Mouse (Mus musculus) heart, adult 2 months (tissue): Measurements from ENCODE around the gene Itsn1. TPM values are rescaled to one million over a fixed set of nuclear protein-coding genes. Genes with fewer than 3 reads are reported as not detected.

Experiments
- DNase-seq, 2 experiments: peaks; one replicate each; pipeline ENCODE4 v3.0.0; 2021
- H3K27ac ChIP-seq: fragments of 200-600 bp; 2 replicates; pipeline ENCODE4 v1.8.1; 2022
- H3K27me3 ChIP-seq: fragments of 200-500 bp; 2 replicates; pipeline ENCODE4 v1.6.1; 2012; ENCODE audit warnings: mild to moderate bottlenecking, low read length, inconsistent platforms, mixed read lengths; ENCODE audit not compliant: control insufficient read depth, insufficient read depth
- H3K36me3 ChIP-seq: fragments of 200-500 bp; 2 replicates; pipeline ENCODE4 v1.6.1; 2012; ENCODE audit warnings: low read length, inconsistent platforms; ENCODE audit not compliant: control insufficient read depth, insufficient read depth
- H3K4me1 ChIP-seq: fragments of 200-500 bp; 2 replicates; pipeline ENCODE4 v1.6.1; 2011; ENCODE audit warnings: low read length; ENCODE audit not compliant: control insufficient read depth, insufficient read depth
- H3K4me3 ChIP-seq: fragments of 200-600 bp; 2 replicates; pipeline ENCODE4 v1.8.1; 2022
- H3K79me2 ChIP-seq: fragments of 200-500 bp; replicated peaks from 2 replicates; pipeline ENCODE4 v1.6.1; 2012; ENCODE audit warnings: mild to moderate bottlenecking, inconsistent platforms, low read length, moderate library complexity, mixed read lengths; ENCODE audit not compliant: control insufficient read depth, insufficient read depth
- H3K9ac ChIP-seq: fragments of 200-500 bp; 2 replicates; pipeline ENCODE4 v1.6.1; 2012; ENCODE audit warnings: low read depth, mild to moderate bottlenecking, control low read depth, inconsistent platforms, low read length, mixed read lengths
- CTCF ChIP-seq: fragments of 200-600 bp; IDR thresholded peaks from 2 replicates; pipeline ENCODE4 v1.8.1; 2022; ENCODE audit warnings: antibody characterized with exemption, mild to moderate bottlenecking, moderate library complexity
- EP300 ChIP-seq: fragments of 200-500 bp; IDR thresholded peaks from 2 replicates; pipeline ENCODE4 v1.6.1; 2011; ENCODE audit warnings: low read depth, low read length, control low read depth; ENCODE audit not compliant: insufficient read depth
- POLR2A ChIP-seq: fragments of 200-500 bp; IDR thresholded peaks from 2 replicates; pipeline ENCODE4 v1.6.1; 2011; ENCODE audit warnings: mild to moderate bottlenecking, low read depth, low read length, control low read depth; ENCODE audit not compliant: insufficient read depth
- WGBS: fragments of 180-500 bp; shearing (Covaris S2); methylation state at CpG from one replicate; pipeline ENCODE4 v1.1.7; 2018; 5-methylcytosine and 5-hydroxymethylcytosine counted together
- intact Hi-C: fragments of 180-260 bp; cut with DNase I; formaldehyde crosslinking; loops from one replicate; pipeline ENCODE4 v1.15.1; 2025
- polyA plus RNA-seq: library from polyadenylated mRNA; depleted of rRNA; stranded (reverse); fragments of >200 nt; gene quantifications from 2 replicates; pipeline ENCODE4 v1.2.3, GENCODE M21; 2012
- total RNA-seq, 2 experiments: library from RNA; stranded (reverse); gene quantifications; 2 replicates each; pipeline ENCODE4 v1.2.3; 2021

The Itsn1 gene
- total and polyA plus RNA-seq, 3 experiments = 35.8 to 46.7 (median 45.1) TPM

DNA sequence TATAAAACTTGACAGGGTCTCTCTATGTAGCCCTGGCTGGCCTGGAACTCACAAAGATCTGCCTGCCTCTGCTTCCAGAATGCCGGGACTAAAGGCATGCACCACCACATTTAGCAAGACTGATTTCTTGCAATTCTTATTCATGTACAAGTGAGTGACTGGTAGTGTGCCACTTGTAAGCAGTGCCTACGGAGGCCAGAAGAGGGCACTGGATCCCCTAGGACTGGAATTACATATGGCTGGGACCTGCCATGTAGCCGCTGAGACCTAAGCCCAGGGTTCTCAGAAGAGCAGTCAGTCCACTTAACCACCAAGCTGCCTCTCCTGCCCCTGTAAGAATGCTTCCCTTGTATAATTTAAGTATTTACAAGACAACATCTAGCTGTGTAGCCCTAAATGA, 4.8 kb upstream of the Itsn1 start:
- Histone ChIP-seq H3K4me3 (no peak overlapping the region), H3K4me1 (peaks cover 1% of the 10 kb centered on the region; the same call in 1 of the 2 replicates), H3K27ac (no peak overlapping the region), H3K27me3 (no peaks in the 10 kb centered on the region), H3K9ac (no peak overlapping the region), H3K79me2 (peaks cover 4% of the 10 kb centered on the region), H3K36me3 (no peaks in the 10 kb centered on the region)
- WGBS = 37% methylated on average over 3 of the region's 3 CpGs
- DNase-seq = peak; percentile 60 to 76
- TF ChIP-seq EP300 (peak; percentile 52; the same call in 1 of the 2 replicates), POLR2A (no peak), CTCF (peak; percentile 88)
- intact Hi-C loops = loop anchor here (1.0 to 2.0 kb wide), 2 partner anchors 163 to 194 kb away; no protein-coding TSS in a partner anchor

- DNase-seq = no peak
- H3K4me3 ChIP-seq = no peak overlapping the region
- TF ChIP-seq EP300 (no peak), CTCF (no peak), POLR2A (no peak)
- H3K79me2 ChIP-seq = peaks cover 4% of the 10 kb centered on the region
- H3K36me3 ChIP-seq = no peaks in the 10 kb centered on the region
- no peak overlapping the region for H3K9ac ChIP-seq
- peaks cover 5% of the 10 kb centered on the region; the same call in 1 of the 2 replicates for H3K4me1 ChIP-seq
- intact Hi-C loops = loop anchor here (5.0 kb wide), 2 partner anchors 205 to 575 kb away; partner anchors contain the start of gene Smim11
- 83% methylated on average over 15 of the region's 15 CpGs for WGBS
- no peaks in the 10 kb centered on the region for H3K27me3 ChIP-seq
- H3K27ac ChIP-seq = no peak overlapping the region; the same call in 1 of the 2 replicates
These were observed 1.6 kb upstream of the Itsn1 start for GRCm38 (mm10) chr16:91727433-91727832.

GRCm38 (mm10) chr16:91728123-91729065, 687 bp upstream of the Itsn1 start, which contains the start of gene Cryzl1:
Cryzl1 (minus strand) TSS chr16:91728975.
- Histone ChIP-seq H3K27me3 (no peaks in the 10 kb centered on the region), H3K79me2 (peaks cover 5% of the 10 kb centered on the region), H3K4me1 (peaks cover 6% of the 10 kb centered on the region; the same call in 1 of the 2 replicates), H3K27ac (peak within 1 kb of the TSS; percentile 83), H3K9ac (peak within 1 kb of the TSS; percentile 92), H3K4me3 (peak within 1 kb of the TSS; percentile 81), H3K36me3 (no peaks in the 10 kb centered on the region)
- peak; percentile 78 for TF ChIP-seq EP300
- TF ChIP-seq POLR2A = peak; percentile 52
- TF ChIP-seq CTCF = no peak
- intact Hi-C loops = loop anchor here (2.0 to 5.0 kb wide), 3 partner anchors 40 to 574 kb away; partner anchors contain the start of genes Donson and Smim11
- WGBS = under 1% methylated on average over 46 of the region's 46 CpGs
- DNase-seq = peak; percentile 98 to 99

GRCm38 (mm10) chr16:91729821-91730441, 850 bp downstream of the Itsn1 start:
- no peaks in the 10 kb centered on the region for H3K27me3 ChIP-seq
- H3K4me3 ChIP-seq = peak overlapping the region; percentile 81
- peak overlapping the region; percentile 92 for H3K9ac ChIP-seq
- TF ChIP-seq CTCF (peak; percentile 20), POLR2A (no peak), EP300 (no peak)
- peak overlapping the region; percentile 83 for H3K27ac ChIP-seq
- DNase-seq = peak; percentile 64 to 75
- peaks cover 5% of the 10 kb centered on the region for H3K79me2 ChIP-seq
- no peaks in the 10 kb centered on the region for H3K36me3 ChIP-seq
- H3K4me1 ChIP-seq = peaks cover 10% of the 10 kb centered on the region
- under 1% methylated on average over 43 of the region's 44 CpGs for WGBS
- intact Hi-C loops = loop anchor here (2.0 to 5.0 kb wide), 5 partner anchors 41 to 572 kb away; partner anchors contain the start of genes Donson and Smim11

DNA sequence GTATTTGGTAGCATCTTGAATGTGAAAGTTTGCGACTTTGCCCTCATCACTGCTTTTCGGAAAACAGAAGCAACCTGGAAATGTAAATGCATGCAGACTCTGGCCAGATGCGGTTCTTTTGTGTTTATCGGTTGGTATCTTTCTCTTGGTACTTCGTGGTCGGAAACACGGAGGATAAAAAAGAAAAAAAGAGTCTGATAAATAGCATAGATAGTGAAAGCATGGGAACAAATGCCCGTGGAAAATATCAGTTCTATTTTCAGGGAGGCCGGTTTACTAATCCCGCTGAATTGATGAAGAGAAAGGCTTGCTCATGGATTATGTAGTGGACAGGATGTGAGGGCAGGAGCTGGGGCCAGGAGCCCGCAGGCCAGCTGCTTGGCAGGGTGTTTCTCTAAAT, 1.4 kb downstream of the Itsn1 start:
- H3K4me1 ChIP-seq = peaks cover 13% of the 10 kb centered on the region
- peak overlapping the region; percentile 83 for H3K27ac ChIP-seq
- H3K9ac ChIP-seq = peak overlapping the region; percentile 92
- TF ChIP-seq POLR2A (no peak), EP300 (no peak), CTCF (no peak)
- H3K27me3 ChIP-seq = no peaks in the 10 kb centered on the region
- intact Hi-C loops = loop anchor here (2.0 to 5.0 kb wide), 2 partner anchors 57 to 74 kb away; no protein-coding TSS in a partner anchor
- WGBS = 2% methylated on average over 11 of the region's 11 CpGs
- H3K36me3 ChIP-seq = peaks cover 3% of the 10 kb centered on the region; the same call in 1 of the 2 replicates
- H3K4me3 ChIP-seq = peak overlapping the region; percentile 81
- H3K79me2 ChIP-seq = peaks cover 5% of the 10 kb centered on the region
- no peak for DNase-seq
